Mouse (Mus musculus): ENCODE measurements around the gene Ocln.

GRCm38 (mm10) chr13:100532788-100533365, 19.6 kb downstream of the Ocln start:
- no peak for TF ChIP-seq EP300 (IDR thresholded peaks at IDR 0.05; ENCODE audit: insufficient read depth, low read depth, low read length)
- no peak for TF ChIP-seq POLR2A (IDR thresholded peaks at IDR 0.05; ENCODE audit: insufficient read depth, low read length)
